Mouse (Mus musculus) CH12.LX (cell line): ENCODE results near the gene Dscam. TPM values are rescaled to one million over a fixed set of nuclear protein-coding genes. Genes with fewer than 3 reads are reported as not detected.

Experiments
- DNase-seq: peaks from one replicate; pipeline ENCODE4 v3.0.0-alpha.2; 2013; ENCODE audit errors: extremely low read depth
- H3K27ac ChIP-seq: 2 replicates; pipeline ENCODE4 v1.5.1; 2012; ENCODE audit warnings: low read depth, mild to moderate bottlenecking, control low read depth, moderate library complexity; ENCODE audit not compliant: insufficient read depth
- H3K27me3 ChIP-seq: replicated peaks from 2 replicates; pipeline ENCODE3; 2012; ENCODE audit warnings: inconsistent platforms
- H3K36me3 ChIP-seq, 2 experiments: replicated peaks in 1 of 2; 2 replicates each; pipeline versions ENCODE3 to v1.6.1; 2012; ENCODE audit warnings: inconsistent platforms in 1 of 2, low read length in 1 of 2, mild to moderate bottlenecking in 1 of 2, mixed read lengths in 1 of 2, moderate library complexity in 1 of 2; ENCODE audit not compliant: control insufficient read depth in 1 of 2, insufficient read depth in 1 of 2
- H3K4me1 ChIP-seq, 2 experiments: 2 replicates each; pipeline ENCODE4 v1.6.1; 2012; ENCODE audit warnings: inconsistent platforms in 1 of 2, moderate library complexity in 1 of 2; ENCODE audit not compliant: insufficient read depth in 2 of 2, control insufficient read depth in 1 of 2
- H3K4me2 ChIP-seq: 2 replicates; pipeline ENCODE4 v1.6.1; 2012; ENCODE audit warnings: low read depth, mild to moderate bottlenecking, control low read depth; ENCODE audit not compliant: poor library complexity, insufficient read depth, severe bottlenecking
- H3K4me3 ChIP-seq, 3 experiments: fragments of 150-350 bp in 1 of 3; sonication (generic) in 1 of 3; replicated peaks in 1 of 3; 2 replicates each; pipeline versions ENCODE3 to v1.5.1; 2011 to 2012; ENCODE audit warnings: low read depth in 2 of 3, low read length in 2 of 3, mild to moderate bottlenecking in 2 of 3, moderate library complexity in 2 of 3, control low read depth in 1 of 3, improper control_type of control experiment in 1 of 3, inconsistent platforms in 1 of 3, mixed read lengths in 1 of 3; ENCODE audit not compliant: poor library complexity in 1 of 3
- H3K79me2 ChIP-seq: replicated peaks from 2 replicates; pipeline ENCODE4 v1.6.1; 2012; ENCODE audit warnings: mild to moderate bottlenecking, moderate library complexity; ENCODE audit not compliant: control insufficient read depth, poor library complexity, insufficient read depth, severe bottlenecking; ENCODE audit errors: extremely low read depth
- H3K9ac ChIP-seq: 2 replicates; pipeline ENCODE4 v1.6.1; 2012; ENCODE audit warnings: low read depth, mild to moderate bottlenecking, control low read depth, moderate library complexity; ENCODE audit not compliant: insufficient read depth
- H3K9me3 ChIP-seq: replicated peaks from 2 replicates; pipeline ENCODE3; 2012; ENCODE audit warnings: low read length, inconsistent platforms, mixed read lengths
- BHLHE40 ChIP-seq: IDR thresholded peaks from 2 replicates; pipeline ENCODE4 v1.6.1; 2011; ENCODE audit warnings: mild to moderate bottlenecking, low read depth, low read length, improper control_type of control experiment
- CHD1 ChIP-seq: IDR thresholded peaks from 2 replicates; pipeline ENCODE4 v1.6.1; 2012; ENCODE audit warnings: low read depth, low read length, improper control_type of control experiment, inconsistent platforms
- CTCF ChIP-seq, 2 experiments: IDR thresholded peaks in 1 of 2; conservative IDR thresholded peaks in 1 of 2; 2 replicates each; pipeline ENCODE4 v1.5.1; 2011 to 2012; ENCODE audit warnings: low read depth in 2 of 2, low read length in 2 of 2, improper control_type of control experiment in 1 of 2, inconsistent platforms in 1 of 2, mild to moderate bottlenecking in 1 of 2, moderate library complexity in 1 of 2
- E2F4 ChIP-seq: IDR thresholded peaks from 2 replicates; pipeline ENCODE4 v1.6.1; 2011; ENCODE audit warnings: low read depth, low read length, improper control_type of control experiment; ENCODE audit not compliant: insufficient replicate concordance
- EP300 ChIP-seq: IDR thresholded peaks from 2 replicates; pipeline ENCODE4 v1.6.1; 2011; ENCODE audit warnings: low read length, improper control_type of control experiment
- ETS1 ChIP-seq: conservative IDR thresholded peaks from 2 replicates; pipeline ENCODE4 v1.6.1; 2012; ENCODE audit warnings: low read depth, mild to moderate bottlenecking, inconsistent platforms, low read length, improper control_type of control experiment, moderate library complexity
- GABPA ChIP-seq: IDR thresholded peaks from 2 replicates; pipeline ENCODE4 v1.6.1; 2012; ENCODE audit warnings: low read depth, low read length, improper control_type of control experiment, inconsistent platforms; ENCODE audit not compliant: insufficient replicate concordance
- HCFC1 ChIP-seq: IDR thresholded peaks from 2 replicates; pipeline ENCODE4 v1.6.1; 2012; ENCODE audit warnings: low read depth, mild to moderate bottlenecking, inconsistent platforms, low read length, improper control_type of control experiment
- JUN ChIP-seq: IDR thresholded peaks from 2 replicates; pipeline ENCODE4 v1.6.1; 2011; ENCODE audit warnings: low read depth, mild to moderate bottlenecking, low read length, improper control_type of control experiment, moderate library complexity; ENCODE audit not compliant: insufficient read depth
- JUND ChIP-seq: conservative IDR thresholded peaks from 2 replicates; pipeline ENCODE4 v1.6.1; 2011; ENCODE audit warnings: low read depth, low read length, improper control_type of control experiment
- KAT2A ChIP-seq: IDR thresholded peaks from 2 replicates; pipeline ENCODE4 v1.6.1; 2012; ENCODE audit warnings: low read length, improper control_type of control experiment, inconsistent platforms; ENCODE audit not compliant: insufficient replicate concordance
- MAFK ChIP-seq: IDR thresholded peaks from 2 replicates; pipeline ENCODE4 v1.6.1; 2011; ENCODE audit warnings: low read length, improper control_type of control experiment; ENCODE audit not compliant: insufficient replicate concordance
- MAZ ChIP-seq: IDR thresholded peaks from 2 replicates; pipeline ENCODE4 v1.6.1; 2012; ENCODE audit warnings: low read depth, mild to moderate bottlenecking, inconsistent platforms, low read length, improper control_type of control experiment, moderate library complexity
- MEF2A ChIP-seq: IDR thresholded peaks from 2 replicates; pipeline ENCODE4 v1.6.1; 2014; ENCODE audit warnings: low read depth, mild to moderate bottlenecking, inconsistent platforms, low read length, improper control_type of control experiment, borderline replicate concordance
- MXI1 ChIP-seq: IDR thresholded peaks from 2 replicates; pipeline ENCODE4 v1.6.1; 2011; ENCODE audit warnings: mild to moderate bottlenecking, low read depth, low read length, improper control_type of control experiment
- NELFE ChIP-seq: IDR thresholded peaks from 2 replicates; pipeline ENCODE4 v1.6.1; 2011; ENCODE audit warnings: low read depth, low read length, improper control_type of control experiment
- POLR2A ChIP-seq: IDR thresholded peaks from 2 replicates; pipeline ENCODE4 v1.6.1; 2011; ENCODE audit warnings: low read depth, mild to moderate bottlenecking, improper control_type of control experiment, low read length
- POLR2AphosphoS2 ChIP-seq: IDR thresholded peaks from 2 replicates; pipeline ENCODE4 v1.6.1; 2011; ENCODE audit warnings: low read depth, low read length, improper control_type of control experiment
- RCOR1 ChIP-seq: conservative IDR thresholded peaks from 2 replicates; pipeline ENCODE4 v1.6.1; 2012; ENCODE audit warnings: low read depth, mild to moderate bottlenecking, inconsistent platforms, low read length, improper control_type of control experiment
- TBP ChIP-seq: conservative IDR thresholded peaks from 2 replicates; pipeline ENCODE4 v1.6.1; 2011; ENCODE audit warnings: low read depth, low read length, improper control_type of control experiment
- TCF12 ChIP-seq: IDR thresholded peaks from 2 replicates; pipeline ENCODE4 v1.6.1; 2014; ENCODE audit warnings: low read depth, mild to moderate bottlenecking, inconsistent platforms, low read length, improper control_type of control experiment
- UBTF ChIP-seq: IDR thresholded peaks from 2 replicates; pipeline ENCODE4 v1.6.1; 2012; ENCODE audit warnings: low read depth, mild to moderate bottlenecking, inconsistent platforms, low read length, improper control_type of control experiment, moderate library complexity
- USF1 ChIP-seq: IDR thresholded peaks from 2 replicates; pipeline ENCODE4 v1.6.1; 2014; ENCODE audit warnings: low read depth, mild to moderate bottlenecking, inconsistent platforms, low read length, improper control_type of control experiment
- ZC3H11A ChIP-seq: IDR thresholded peaks from 2 replicates; pipeline ENCODE4 v1.6.1; 2012; ENCODE audit warnings: low read depth, mild to moderate bottlenecking, inconsistent platforms, low read length, improper control_type of control experiment
- ZKSCAN1 ChIP-seq: IDR thresholded peaks from 2 replicates; pipeline ENCODE4 v1.6.1; 2012; ENCODE audit warnings: low read depth, inconsistent platforms, low read length, improper control_type of control experiment, borderline replicate concordance
- ZNF384 ChIP-seq: IDR thresholded peaks from 2 replicates; pipeline ENCODE4 v1.6.1; 2012; ENCODE audit warnings: low read depth, low read length, improper control_type of control experiment, inconsistent platforms
- dilution Hi-C: fragments of 300-500 bp; cut with MboI; formaldehyde crosslinking; loops from 2 replicates; pipeline ENCODE4 v1.14.3; 2020; ENCODE audit warnings: low sequenced_read_pairs; ENCODE audit not compliant: extremely low pct_unique_long_range_greater_than_20kb, extremely low pct_ligation_motif_present
- in situ Hi-C: fragments of 300-500 bp; cut with MboI; formaldehyde crosslinking; loops from 3 replicates; pipeline ENCODE4 v1.14.3; 2019; ENCODE audit warnings: low sequenced_read_pairs, low pct_ligation_motif_present, low pct_unique_long_range_greater_than_20kb, mixed read lengths
- polyA plus RNA-seq: library from polyadenylated mRNA; unstranded; fragments of >175 nt; gene quantifications from 2 replicates; pipeline ENCODE4 v1.2.1, GENCODE M21; 2012; ENCODE audit warnings: low read depth; ENCODE audit not compliant: insufficient read length
- total RNA-seq, 2 experiments: library from RNA; depleted of rRNA; stranded (reverse); fragments of 300-350 nt in 1 of 2; fragments of >200 nt in 1 of 2; gene quantifications; 2 replicates each; pipeline ENCODE4 v1.2.3; 2012 to 2014

Dscam gene
- total and polyA plus RNA-seq, 3 experiments = under 0.01 to 0.39 (median 0.12) TPM

- H3K27ac ChIP-seq = no peak overlapping the region
- H3K4me1 ChIP-seq = 0 out of 4 replicates have a peak, but pooled peaks cover 0 to 2% of the 10 kb centered on the region in 2 experiments
- in situ Hi-C loops = no loop called here
- no peak overlapping the region for H3K4me2 ChIP-seq
- no peak overlapping the region for H3K4me3 ChIP-seq
- dilution Hi-C loops = no loop called here
- DNase-seq = no peak
- no peaks in the 10 kb centered on the region for H3K36me3 ChIP-seq
- H3K79me2 ChIP-seq = no peaks in the 10 kb centered on the region
- no peak overlapping the region for H3K9ac ChIP-seq
- TF ChIP-seq ZC3H11A (no peak), ZKSCAN1 (no peak), MAFK (no peak), BHLHE40 (no peak), POLR2AphosphoS2 (no peak), CHD1 (no peak), JUND (no peak), EP300 (no peak), MXI1 (no peak), RCOR1 (no peak), GABPA (no peak), MAZ (no peak), ZNF384 (no peak), HCFC1 (no peak), TCF12 (no peak), E2F4 (no peak), POLR2A (no peak)
- H3K27me3 ChIP-seq = no peaks in the 10 kb centered on the region
- no peaks in the 10 kb centered on the region for H3K9me3 ChIP-seq
Measured at GRCm38 (mm10) chr16:96677471-96677870, 493.1 kb downstream of the Dscam start.

- no peak for DNase-seq
- Histone ChIP-seq H3K36me3 (no peaks in the 10 kb centered on the region), H3K4me1 (no peaks in the 10 kb centered on the region), H3K27ac (no peak overlapping the region), H3K9me3 (no peaks in the 10 kb centered on the region), H3K79me2 (no peaks in the 10 kb centered on the region), H3K4me3 (no peak overlapping the region), H3K4me2 (no peak overlapping the region), H3K27me3 (no peaks in the 10 kb centered on the region), H3K9ac (no peak overlapping the region)
- in situ Hi-C loops (no loop called here), dilution Hi-C loops (no loop called here)
- TF ChIP-seq POLR2AphosphoS2 = no peak
- TF ChIP-seq USF1 = no peak
- no peak for TF ChIP-seq ZC3H11A
- no peak for TF ChIP-seq UBTF
- no peak for TF ChIP-seq NELFE
- no peak for TF ChIP-seq KAT2A
- TF ChIP-seq CTCF (conservative IDR thresholded peaks at IDR 0.05 in 1 of 2, IDR thresholded peaks at IDR 0.05 in 1 of 2; ENCODE audit: low read depth in 2 of 2, low read length in 2 of 2) = no peak
- no peak for TF ChIP-seq GABPA
- no peak for TF ChIP-seq MXI1
- no peak for TF ChIP-seq JUN
- no peak for TF ChIP-seq TBP
- TF ChIP-seq POLR2A = no peak
- no peak for TF ChIP-seq ZNF384
- TF ChIP-seq E2F4 = no peak
- no peak for TF ChIP-seq HCFC1
- TF ChIP-seq MEF2A = no peak
- TF ChIP-seq ETS1 = no peak
Measured at GRCm38 (mm10) chr16:96676663-96677062, 493.9 kb downstream of the Dscam start.
